Mouse (Mus musculus): Measurements from ENCODE around the gene A230050P20Rik.

A230050P20Rik gene

GRCm38 (mm10) chr9:20875021-20875790, 6.8 kb downstream of the A230050P20Rik start:
- no peak for DNase-seq

GRCm38 (mm10) chr9:20876318-20877117, 8.1 kb downstream of the A230050P20Rik start:
- no peak for DNase-seq

DNA sequence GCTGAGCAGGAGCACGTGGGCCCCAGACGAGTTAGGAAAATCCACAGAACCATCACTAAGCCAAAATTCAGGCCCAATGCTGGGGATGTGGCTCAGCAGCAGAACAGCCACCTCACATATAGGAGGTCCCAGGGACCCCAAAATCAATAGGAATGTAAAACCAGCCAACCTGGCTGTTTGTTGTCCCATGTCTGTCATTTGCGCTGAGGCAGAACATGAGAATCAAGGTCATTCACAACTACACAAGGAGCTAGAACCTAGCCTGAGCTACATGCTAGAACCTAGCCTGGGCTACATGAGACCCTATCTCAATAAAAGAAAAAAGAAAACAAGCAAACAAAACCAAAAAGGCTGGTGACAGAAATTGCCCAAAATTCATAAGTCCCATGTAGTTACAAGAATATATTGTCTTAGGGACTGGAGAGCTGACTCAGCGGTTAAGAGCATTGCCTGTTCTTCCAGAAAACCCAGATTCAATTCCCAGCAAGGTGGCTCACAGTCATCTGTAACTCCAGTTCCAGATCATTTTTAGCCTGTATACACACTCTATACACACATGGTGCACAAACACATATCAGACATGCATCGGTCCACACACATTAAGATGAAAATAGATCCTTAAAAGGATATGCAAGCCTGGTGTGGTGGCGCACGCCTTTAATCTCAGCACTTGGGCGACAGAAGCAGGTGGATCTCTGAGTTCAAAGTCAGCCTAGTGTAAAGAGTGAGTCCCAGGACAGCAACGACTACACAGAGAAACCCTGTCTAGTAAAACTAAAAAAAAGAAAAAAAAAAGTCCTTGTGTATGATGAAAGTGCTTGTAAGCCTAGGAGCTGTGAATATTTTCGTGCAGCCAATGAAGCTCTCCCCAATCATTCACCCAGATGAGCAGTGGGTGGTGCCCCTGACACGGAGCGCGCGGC, 8.9 kb downstream of the A230050P20Rik start:
- DNase-seq = no peak

DNA sequence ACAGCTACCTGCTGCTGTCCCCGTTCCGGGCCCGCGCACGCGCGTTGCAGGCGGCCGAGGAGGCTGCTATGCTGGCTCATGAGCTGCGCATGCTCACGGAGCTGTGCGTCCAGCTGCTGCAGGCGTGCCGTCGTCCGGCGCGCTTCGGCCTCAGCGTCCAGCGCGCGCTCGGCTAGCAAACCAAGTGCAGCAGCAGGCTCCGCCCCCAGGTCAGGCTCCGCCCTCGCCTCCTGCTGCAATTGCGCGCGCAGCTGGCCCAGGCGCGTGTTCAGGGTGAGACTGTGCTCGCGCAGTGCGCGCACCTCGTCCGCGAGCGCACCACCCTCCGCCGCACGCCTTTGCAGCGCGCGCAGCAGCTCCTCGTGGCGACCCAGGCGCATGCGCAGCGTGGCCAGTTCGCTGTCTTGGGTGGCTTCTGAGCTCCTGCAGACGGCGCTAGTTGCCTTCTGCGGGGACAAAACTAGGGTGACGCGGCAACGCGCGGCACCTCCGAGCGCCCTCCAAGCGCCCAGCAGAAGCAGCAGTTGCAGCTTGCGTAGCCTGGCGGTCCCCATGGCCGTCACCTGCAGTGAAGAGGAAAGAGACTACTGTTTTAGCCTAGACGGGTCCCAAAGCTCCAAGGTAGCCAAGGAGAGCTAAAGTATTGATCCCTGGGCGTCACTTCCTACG, 9.7 kb downstream of the A230050P20Rik start:
- DNase-seq = peak; percentile 100

- no peak for DNase-seq
Observed at GRCm38 (mm10) chr9:20878710-20879065, 10.2 kb downstream of the A230050P20Rik start.

- DNase-seq = no peak
Observed at GRCm38 (mm10) chr9:20879097-20879792, 10.8 kb downstream of the A230050P20Rik start, which contains the start of gene Angptl6. Angptl6 (minus strand) TSS chr9:20879727.

DNA sequence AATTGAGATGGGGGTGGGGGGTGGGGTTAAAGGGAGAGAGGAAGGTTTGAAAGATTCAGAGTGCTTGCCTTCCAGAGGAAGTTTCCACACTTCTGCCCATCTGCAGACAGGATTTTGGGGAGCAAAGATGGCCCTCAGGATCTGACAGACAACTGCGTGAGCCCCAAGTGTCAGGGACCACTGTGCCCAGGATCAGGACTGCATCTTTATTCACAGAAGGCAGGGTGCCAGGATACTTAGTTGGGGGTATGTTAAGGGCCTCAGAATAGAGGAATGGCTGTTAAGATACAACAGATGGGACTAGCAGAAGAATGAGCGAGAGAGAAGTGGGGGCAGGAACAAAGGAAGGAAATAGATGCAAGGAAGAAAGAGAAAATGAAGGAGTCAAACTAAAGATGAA, 18.1 kb downstream of the A230050P20Rik start:
- no peak for DNase-seq

DNA sequence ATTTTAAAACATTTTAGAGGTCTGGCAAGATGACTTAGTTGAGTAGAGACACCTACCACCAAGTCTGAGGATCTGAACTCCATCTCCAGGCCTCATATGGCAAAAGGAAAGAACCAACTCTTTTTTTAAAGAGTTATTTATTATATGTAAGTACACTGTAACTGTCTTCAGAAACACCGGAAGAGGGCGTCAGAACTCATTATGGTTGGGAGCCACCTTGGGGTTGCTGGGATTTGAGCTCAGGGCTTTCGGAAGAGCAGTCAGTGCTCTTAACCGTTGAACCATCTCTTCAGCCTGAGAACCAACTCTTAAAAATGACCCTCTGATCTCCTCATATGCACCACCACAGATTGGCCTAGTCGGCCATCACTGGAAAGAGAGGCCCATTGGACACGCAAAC, 18.7 kb downstream of the A230050P20Rik start:
- no peak for DNase-seq

- peak; percentile 97 for DNase-seq
Observed at GRCm38 (mm10) chr9:20887704-20888385, 19.4 kb downstream of the A230050P20Rik start, which contains the start of gene Ppan. Ppan (plus strand) TSS chr9:20888175.

GRCm38 (mm10) chr9:20888386-20888765, 19.9 kb downstream of the A230050P20Rik start:
- DNase-seq = no peak

DNA sequence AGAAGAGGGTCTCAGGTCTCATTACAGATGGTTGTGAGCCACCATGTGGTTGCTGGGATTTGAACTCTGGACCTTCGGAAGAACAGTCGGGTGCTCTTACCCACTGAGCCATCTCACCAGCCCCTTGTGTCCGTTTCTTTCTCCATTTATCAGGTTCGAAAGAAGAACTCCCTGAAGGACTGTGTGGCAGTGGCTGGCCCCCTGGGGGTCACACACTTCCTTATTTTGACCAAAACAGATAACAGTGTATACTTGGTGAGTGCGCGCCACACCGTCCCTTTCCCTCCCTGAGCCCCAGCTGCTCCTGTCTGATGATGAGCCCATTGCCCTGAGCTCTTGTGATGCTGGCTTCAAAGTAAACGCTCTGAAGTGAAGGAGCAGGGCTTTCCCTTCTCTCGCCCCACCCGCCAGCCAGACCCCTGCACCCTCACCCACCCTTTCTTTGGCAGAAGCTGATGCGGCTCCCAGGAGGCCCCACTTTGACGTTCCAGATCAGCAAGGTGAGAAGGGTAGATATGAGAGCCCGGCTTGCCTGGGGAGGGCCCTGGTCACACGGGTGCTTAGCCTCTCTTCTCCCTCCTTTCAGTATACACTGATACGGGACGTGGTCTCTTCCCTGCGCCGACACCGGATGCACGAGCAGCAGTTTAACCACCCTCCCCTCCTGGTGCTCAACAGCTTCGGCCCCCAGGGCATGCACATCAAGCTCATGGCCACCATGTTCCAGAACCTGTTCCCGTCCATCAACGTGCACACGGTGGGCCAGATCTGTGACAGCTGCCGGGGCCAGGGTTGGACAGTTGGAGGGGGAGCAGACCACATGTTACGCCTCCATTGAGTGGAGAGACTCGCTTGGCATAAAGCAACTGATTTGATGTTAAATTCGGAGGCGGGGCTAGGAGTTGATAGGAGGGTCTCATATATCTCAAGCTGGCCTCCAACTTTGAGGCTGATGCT, 21.0 kb downstream of the A230050P20Rik start:
- no peak for DNase-seq

DNA sequence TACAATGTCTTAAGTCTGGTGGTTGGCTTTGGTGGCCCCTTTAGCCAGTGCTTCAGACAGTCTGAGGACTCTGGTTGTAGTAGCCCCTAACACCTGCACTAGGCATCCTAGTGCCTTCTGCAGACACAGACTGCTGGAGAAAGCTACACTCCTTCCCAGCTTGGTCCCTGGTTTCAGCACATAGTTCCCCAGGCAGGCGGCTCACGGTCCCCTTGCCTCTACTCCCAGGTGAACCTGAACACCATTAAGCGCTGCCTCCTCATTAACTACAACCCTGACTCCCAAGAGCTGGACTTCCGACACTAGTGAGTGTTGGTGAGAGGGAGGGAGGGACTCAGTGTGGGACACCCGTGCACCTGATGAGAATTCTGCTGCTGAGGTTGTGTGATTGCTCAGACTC, 22.0 kb downstream of the A230050P20Rik start:
- no peak for DNase-seq

GRCm38 (mm10) chr9:20891339-20892103, 23.1 kb downstream of the A230050P20Rik start:
- DNase-seq = no peak

DNA sequence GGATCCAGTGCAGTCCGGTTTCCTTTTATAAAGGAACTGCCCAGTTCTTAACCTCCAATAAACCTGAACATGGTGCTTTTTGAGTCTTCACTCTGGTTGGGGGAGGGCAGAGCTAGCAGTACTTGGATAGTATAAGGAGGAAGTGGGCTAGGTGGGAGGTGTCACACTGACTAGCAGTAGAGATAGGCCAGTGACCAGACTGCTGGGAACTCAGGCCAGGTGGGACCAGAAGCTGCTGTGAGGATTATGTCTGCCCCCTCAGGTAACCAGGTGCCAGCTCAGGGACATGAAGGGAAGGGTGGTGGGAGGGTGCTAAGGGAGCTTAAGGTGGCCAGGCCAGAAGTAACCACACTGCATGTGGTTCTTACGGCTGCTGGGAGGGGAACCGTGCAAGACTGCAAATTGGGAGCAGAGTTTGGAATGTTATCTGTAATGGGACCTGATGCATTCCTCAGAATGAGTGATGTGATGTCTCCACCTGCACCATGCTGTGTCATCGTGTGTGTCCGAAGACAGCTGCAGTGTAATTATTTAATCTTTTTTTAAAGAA, 23.7 kb downstream of the A230050P20Rik start:
- DNase-seq = no peak

- DNase-seq = no peak
Observed at GRCm38 (mm10) chr9:20893069-20893468, 24.6 kb downstream of the A230050P20Rik start.

- no peak for DNase-seq
Observed at GRCm38 (mm10) chr9:20893590-20894343, 25.3 kb downstream of the A230050P20Rik start.

DNA sequence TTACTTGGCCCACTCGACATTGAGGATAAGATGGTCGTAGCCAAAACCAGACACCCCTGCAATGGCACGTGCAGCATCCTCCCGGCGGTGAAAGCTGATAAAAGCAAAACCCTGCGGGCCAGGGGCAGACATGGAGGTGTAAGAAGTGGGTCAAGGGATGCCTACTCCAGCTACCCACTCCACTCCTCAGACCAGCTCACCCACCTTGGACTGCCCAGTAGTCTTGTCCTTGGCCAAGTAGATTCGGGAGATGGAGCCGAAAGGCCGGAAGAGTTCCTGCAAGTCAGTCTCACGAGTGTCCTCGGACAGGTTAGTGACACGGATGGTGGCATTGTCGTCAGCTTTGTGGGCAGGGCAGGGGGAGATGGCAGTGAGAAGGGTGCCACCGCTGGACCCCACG, 26.2 kb downstream of the A230050P20Rik start:
- DNase-seq = no peak

DNA sequence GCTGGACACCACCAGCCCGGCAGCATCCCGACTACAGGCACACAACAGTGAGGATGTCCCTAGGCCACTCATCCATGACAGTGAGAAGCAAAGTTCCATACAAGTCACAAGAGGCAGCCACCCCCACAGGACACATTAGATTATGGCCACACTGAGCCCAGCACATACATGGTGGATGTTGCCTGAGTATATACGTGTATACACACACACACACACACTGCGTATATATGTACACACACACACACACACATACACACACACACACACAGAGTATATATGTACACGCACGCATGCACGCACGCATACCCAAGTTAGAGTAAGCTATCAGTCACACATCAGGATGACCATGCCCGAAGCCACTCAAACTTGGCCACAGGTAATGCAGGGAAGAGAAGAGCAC, 26.9 kb downstream of the A230050P20Rik start:
- DNase-seq = no peak

Data from embryo, embryonic 11 days (tissue).